Mouse (Mus musculus) liver, embryonic 11.5 days (tissue): ENCODE data around the gene Tesk1. TPM values are rescaled to one million over a fixed set of nuclear protein-coding genes. Genes with fewer than 3 reads are reported as not detected.

ENCODE experiments used
- ATAC-seq: fragments of 200-750 bp; cut with Nextera tagmentation; replicated peaks from 2 replicates; pipeline ENCODE4 v1.8.0; 2017; ENCODE audit warnings: moderate number of reproducible peaks, mild to moderate bottlenecking, moderate TSS enrichment, moderate library complexity; ENCODE audit not compliant: low FRiP score
- DNase-seq: peaks from one replicate; pipeline ENCODE4 v3.0.0-alpha.2; 2017; ENCODE audit warnings: low spot score
- H3K27ac ChIP-seq: fragments of 300-500 bp; sonication (generic); 2 replicates; pipeline ENCODE4 v1.5.1; 2014; ENCODE audit warnings: mild to moderate bottlenecking, low read depth, low read length, control low read depth
- H3K27me3 ChIP-seq: fragments of 300-500 bp; sonication (generic); replicated peaks from 2 replicates; pipeline ENCODE4 v1.6.1; 2014; ENCODE audit warnings: low read length, mixed read lengths; ENCODE audit not compliant: control insufficient read depth, insufficient read depth
- H3K36me3 ChIP-seq: fragments of 300-500 bp; sonication (generic); 2 replicates; pipeline ENCODE4 v1.6.1; 2014; ENCODE audit warnings: mild to moderate bottlenecking, low read length, moderate library complexity, mixed read lengths; ENCODE audit not compliant: control insufficient read depth, insufficient read depth
- H3K4me1 ChIP-seq: fragments of 300-500 bp; sonication (generic); replicated peaks from 2 replicates; pipeline ENCODE4 v1.6.1; 2014; ENCODE audit warnings: low read length, mixed read lengths; ENCODE audit not compliant: control insufficient read depth, insufficient read depth
- H3K4me2 ChIP-seq: fragments of 300-500 bp; sonication (generic); 2 replicates; pipeline ENCODE4 v1.6.1; 2014; ENCODE audit warnings: mild to moderate bottlenecking, control low read depth, moderate library complexity
- H3K4me3 ChIP-seq: fragments of 300-500 bp; sonication (generic); 2 replicates; pipeline ENCODE4 v1.5.1; 2014; ENCODE audit warnings: low read depth, low read length, control low read depth
- H3K9ac ChIP-seq: fragments of 300-500 bp; sonication (generic); 2 replicates; pipeline ENCODE4 v1.6.1; 2014; ENCODE audit warnings: low read depth, low read length, control low read depth
- H3K9me3 ChIP-seq: fragments of 300-500 bp; sonication (generic); 2 replicates; pipeline ENCODE4 v1.6.1; 2016; ENCODE audit warnings: low read length, inconsistent platforms, mixed read lengths; ENCODE audit not compliant: control insufficient read depth
- WGBS: fragments of 180-500 bp; shearing (Covaris S2); extraction: QIAGEN DNeasy Blood & Tissue Kit; methylation state at CpG from one replicate; pipeline ENCODE4 v1.1.7; 2014; 5-methylcytosine and 5-hydroxymethylcytosine counted together
- polyA plus RNA-seq: library from polyadenylated mRNA; unstranded; fragments of >200 nt; fragmentation: Nextera tagmentation; extraction: Ambion mirVana; gene quantifications from 2 replicates; pipeline ENCODE4 v1.2.1, GENCODE M21; 2014

Gene Tesk1
- polyA plus RNA-seq, 1 experiment from 2014 or later: 4.3 TPM

- Histone ChIP-seq H3K4me3 (no peak overlapping the region), H3K27ac (no peak overlapping the region), H3K4me2 (no peak overlapping the region), H3K27me3 (no peaks in the 10 kb centered on the region), H3K9me3 (no peaks in the 10 kb centered on the region), H3K4me1 (peaks cover 2% of the 10 kb centered on the region; the same call in 1 of the 2 replicates), H3K9ac (no peak overlapping the region), H3K36me3 (no peaks in the 10 kb centered on the region; the same call in 1 of the 2 replicates)
- no peak for DNase-seq
- WGBS: 92% methylated on average over 22 of the region's 22 CpGs
- no peak for ATAC-seq
Observed at GRCm38 (mm10) chr4:43416071-43416490, 25.7 kb upstream of the Tesk1 start.

- no peak overlapping the region for H3K9ac ChIP-seq
- H3K4me3 ChIP-seq: no peak overlapping the region
- WGBS: 57% methylated on average over 16 of the region's 16 CpGs
- peak overlapping the region; percentile 33; the same call in 1 of the 2 replicates for H3K27ac ChIP-seq
- H3K4me2 ChIP-seq: no peak overlapping the region
- H3K27me3 ChIP-seq: no peaks in the 10 kb centered on the region; the same call in 1 of the 2 replicates
- H3K4me1 ChIP-seq: peaks cover 2% of the 10 kb centered on the region; the same call in 1 of the 2 replicates
- no peaks in the 10 kb centered on the region for H3K9me3 ChIP-seq
- ATAC-seq (peak; percentile 58), DNase-seq (no peak)
- H3K36me3 ChIP-seq: peaks cover 4% of the 10 kb centered on the region; the same call in 1 of the 2 replicates
Observed at GRCm38 (mm10) chr4:43417269-43418062, 24.3 kb upstream of the Tesk1 start.

DNA sequence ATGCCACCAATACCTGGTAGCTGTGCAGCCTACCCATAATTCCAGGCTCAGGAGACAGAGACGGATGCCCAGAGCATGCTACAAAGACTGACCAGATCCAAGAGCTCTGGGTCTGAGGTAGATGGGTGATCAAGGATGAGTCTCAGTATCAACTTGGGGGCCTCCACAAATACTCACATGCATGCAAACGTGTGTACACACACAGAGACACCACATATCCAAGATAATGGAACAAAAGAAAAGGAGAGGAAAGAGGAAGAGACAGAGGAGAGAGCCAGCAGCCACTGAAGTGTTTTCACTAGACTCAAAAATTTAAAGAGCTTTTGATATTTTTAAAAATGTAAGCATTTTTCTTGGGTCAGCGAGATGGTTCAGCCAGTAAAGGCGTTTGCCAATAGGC lies 23.3 kb upstream of the Tesk1 start:
- H3K4me2 ChIP-seq: no peak overlapping the region
- H3K27me3 ChIP-seq: peaks cover 2% of the 10 kb centered on the region; the same call in 1 of the 2 replicates
- no peak overlapping the region for H3K27ac ChIP-seq
- no peak overlapping the region for H3K9ac ChIP-seq
- DNase-seq: no peak
- H3K4me1 ChIP-seq: peaks cover 2% of the 10 kb centered on the region; the same call in 1 of the 2 replicates
- H3K4me3 ChIP-seq: no peak overlapping the region
- no peaks in the 10 kb centered on the region for H3K9me3 ChIP-seq
- peaks cover 6% of the 10 kb centered on the region; the same call in 1 of the 2 replicates for H3K36me3 ChIP-seq
- WGBS: 82% methylated on average over 4 of the region's 4 CpGs
- no peak for ATAC-seq

- 58% methylated on average over 15 of the region's 15 CpGs for WGBS
- Histone ChIP-seq H3K4me1 (peaks cover 2% of the 10 kb centered on the region; the same call in 1 of the 2 replicates), H3K27ac (no peak overlapping the region), H3K27me3 (peaks cover 6% of the 10 kb centered on the region), H3K4me3 (no peak overlapping the region), H3K9ac (no peak overlapping the region), H3K9me3 (no peaks in the 10 kb centered on the region), H3K4me2 (no peak overlapping the region), H3K36me3 (peaks cover 6% of the 10 kb centered on the region; the same call in 1 of the 2 replicates)
- DNase-seq (no peak), ATAC-seq (no peak)
Observed at GRCm38 (mm10) chr4:43418973-43419656, 22.6 kb upstream of the Tesk1 start.

GRCm38 (mm10) chr4:43419801-43420281 lies 21.9 kb upstream of the Tesk1 start:
- no peak overlapping the region for H3K27ac ChIP-seq
- H3K9me3 ChIP-seq: no peaks in the 10 kb centered on the region
- DNase-seq (no peak), ATAC-seq (no peak)
- 55% methylated on average over 9 of the region's 9 CpGs for WGBS
- peaks cover 6% of the 10 kb centered on the region; the same call in 1 of the 2 replicates for H3K36me3 ChIP-seq
- no peak overlapping the region for H3K4me3 ChIP-seq
- H3K4me2 ChIP-seq: no peak overlapping the region
- no peak overlapping the region for H3K9ac ChIP-seq
- peaks cover 2% of the 10 kb centered on the region; the same call in 1 of the 2 replicates for H3K4me1 ChIP-seq
- H3K27me3 ChIP-seq: peaks cover 13% of the 10 kb centered on the region

GRCm38 (mm10) chr4:43420305-43420704 lies 21.4 kb upstream of the Tesk1 start:
- no peak for ATAC-seq
- H3K27me3 ChIP-seq: peaks cover 18% of the 10 kb centered on the region
- no peak overlapping the region for H3K4me2 ChIP-seq
- no peak overlapping the region for H3K4me3 ChIP-seq
- no peak overlapping the region for H3K9ac ChIP-seq
- peaks cover 6% of the 10 kb centered on the region; the same call in 1 of the 2 replicates for H3K36me3 ChIP-seq
- no peak overlapping the region for H3K27ac ChIP-seq
- no peaks in the 10 kb centered on the region for H3K9me3 ChIP-seq
- H3K4me1 ChIP-seq: peaks cover 3% of the 10 kb centered on the region; the same call in 1 of the 2 replicates
- no peak for DNase-seq
- 6% methylated on average over 6 of the region's 6 CpGs for WGBS

DNA sequence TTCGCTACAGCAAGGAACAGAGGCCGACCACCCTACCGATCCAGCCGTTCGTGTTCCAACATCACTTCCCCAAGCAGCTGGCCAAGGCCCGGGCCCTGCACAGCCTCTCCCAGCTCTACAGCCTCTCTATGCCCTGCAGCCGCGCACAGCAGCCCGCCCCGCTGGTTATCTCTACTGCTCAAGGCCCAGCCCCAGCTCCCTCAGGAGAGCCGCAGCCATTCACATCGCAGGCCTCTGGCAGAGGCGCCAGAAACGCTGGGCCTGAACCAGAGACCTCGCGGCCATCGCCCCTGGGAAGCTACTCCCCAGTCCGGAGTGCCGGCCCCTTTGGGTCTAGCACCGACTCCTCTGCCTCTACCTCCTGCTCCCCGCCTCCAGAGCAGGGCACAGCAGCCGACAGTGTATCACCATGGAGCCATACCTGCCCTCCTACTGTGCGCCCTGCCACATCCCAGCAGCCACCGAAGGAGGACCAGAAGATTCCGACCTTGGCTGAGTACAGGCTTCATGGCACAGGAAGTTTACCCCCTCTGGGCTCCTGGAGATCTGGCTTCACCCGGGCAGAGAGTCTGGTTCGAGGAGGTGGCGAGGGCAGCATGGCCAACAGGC lies 20.0 kb upstream of the Tesk1 start:
- Histone ChIP-seq H3K27me3 (peaks cover 32% of the 10 kb centered on the region), H3K9me3 (no peaks in the 10 kb centered on the region), H3K4me3 (no peak overlapping the region), H3K9ac (no peak overlapping the region), H3K4me1 (peaks cover 9% of the 10 kb centered on the region; the same call in 1 of the 2 replicates), H3K36me3 (0 out of 2 replicates have a peak, but pooled peaks cover 6% of the 10 kb centered on the region), H3K27ac (no peak overlapping the region), H3K4me2 (no peak overlapping the region)
- ATAC-seq (peak; percentile 48; the same call in 1 of the 2 replicates), DNase-seq (no peak)
- WGBS: 66% methylated on average over 28 of the region's 28 CpGs

GRCm38 (mm10) chr4:43423267-43423934 lies 18.3 kb upstream of the Tesk1 start:
- no peak overlapping the region for H3K27ac ChIP-seq
- no peaks in the 10 kb centered on the region for H3K9me3 ChIP-seq
- H3K4me3 ChIP-seq: no peak overlapping the region
- no peak overlapping the region for H3K9ac ChIP-seq
- peaks cover 49% of the 10 kb centered on the region for H3K27me3 ChIP-seq
- no peak overlapping the region for H3K4me2 ChIP-seq
- ATAC-seq (no peak), DNase-seq (no peak)
- H3K36me3 ChIP-seq: 0 out of 2 replicates have a peak, but pooled peaks cover 6% of the 10 kb centered on the region
- peaks cover 6% of the 10 kb centered on the region; the same call in 1 of the 2 replicates for H3K4me1 ChIP-seq
- 82% methylated on average over 20 of the region's 20 CpGs for WGBS
